Mouse (Mus musculus) bone marrow, adult 2 months (tissue): ENCODE data around the gene Nabp2. TPM values are rescaled to one million over a fixed set of nuclear protein-coding genes. Genes with fewer than 3 reads are reported as not detected.

Experiments
- H3K27ac ChIP-seq: fragments of 200-500 bp; 2 replicates; pipeline ENCODE4 v1.5.1; 2012; ENCODE audit warnings: low read depth, mild to moderate bottlenecking, control low read depth, inconsistent platforms, low read length; ENCODE audit not compliant: control insufficient read depth, poor library complexity, insufficient read depth
- H3K4me1 ChIP-seq: fragments of 200-500 bp; 2 replicates; pipeline ENCODE4 v1.6.1; 2011; ENCODE audit warnings: low read length; ENCODE audit not compliant: control insufficient read depth, insufficient read depth
- H3K4me3 ChIP-seq: fragments of 200-500 bp; replicated peaks from 2 replicates; pipeline ENCODE3; 2011; ENCODE audit warnings: mild to moderate bottlenecking, low read depth, low read length, control low read depth; ENCODE audit not compliant: control insufficient read depth
- CTCF ChIP-seq: fragments of 200-500 bp; IDR thresholded peaks from 2 replicates; pipeline ENCODE4 v1.5.1; 2011; ENCODE audit warnings: low read length, control low read depth; ENCODE audit not compliant: control insufficient read depth, insufficient read depth
- POLR2A ChIP-seq: fragments of 200-500 bp; IDR thresholded peaks from 2 replicates; pipeline ENCODE4 v1.6.1; 2011; ENCODE audit warnings: low read depth, mild to moderate bottlenecking, control low read depth, low read length, borderline replicate concordance; ENCODE audit not compliant: control insufficient read depth
- WGBS: fragments of 180-500 bp; shearing (Covaris S2); methylation state at CpG from one replicate; pipeline ENCODE4 v1.1.7; 2018; 5-methylcytosine and 5-hydroxymethylcytosine counted together
- polyA plus RNA-seq: library from polyadenylated mRNA; stranded (reverse); fragments of >200 nt; gene quantifications from 2 replicates; pipeline ENCODE4 v1.2.4, GENCODE M21; 2011; ENCODE audit warnings: low replicate concordance; ENCODE audit not compliant: missing spikeins, insufficient read depth, insufficient read length

Gene Nabp2
- polyA plus RNA-seq, 1 experiment = 40.0 TPM

- Histone ChIP-seq H3K27ac (no peak overlapping the region), H3K4me1 (peaks cover 3% of the 10 kb centered on the region; the same call in 1 of the 2 replicates), H3K4me3 (no peak overlapping the region)
- TF ChIP-seq POLR2A = no peak
- no peak for TF ChIP-seq CTCF
- WGBS = 89% methylated on average over 5 of the region's 5 CpGs
Measured at GRCm38 (mm10) chr10:128414848-128415247, 3.6 kb upstream of the Nabp2 start.

- no peak overlapping the region for H3K27ac ChIP-seq
- H3K4me3 ChIP-seq = no peak overlapping the region
- peaks cover 4% of the 10 kb centered on the region; the same call in 1 of the 2 replicates for H3K4me1 ChIP-seq
- no peak for TF ChIP-seq POLR2A
- TF ChIP-seq CTCF = no peak
- WGBS = 6% methylated on average over 1 of the region's 1 CpGs
Measured at GRCm38 (mm10) chr10:128413076-128413475, 1.8 kb upstream of the Nabp2 start.

GRCm38 (mm10) chr10:128412558-128412957, 1.3 kb upstream of the Nabp2 start:
- peak overlapping the region; percentile 93 for H3K4me3 ChIP-seq
- H3K27ac ChIP-seq = no peak overlapping the region
- peaks cover 4% of the 10 kb centered on the region; the same call in 1 of the 2 replicates for H3K4me1 ChIP-seq
- TF ChIP-seq POLR2A (no peak), CTCF (no peak)
- 5% methylated on average over 1 of the region's 1 CpGs for WGBS

- peak overlapping the region; percentile 94 for H3K27ac ChIP-seq
- peak overlapping the region; percentile 93 for H3K4me3 ChIP-seq
- TF ChIP-seq POLR2A (no peak), CTCF (no peak)
- H3K4me1 ChIP-seq = peaks cover 4% of the 10 kb centered on the region; the same call in 1 of the 2 replicates
- 4% methylated on average over 14 of the region's 14 CpGs for WGBS
Measured at GRCm38 (mm10) chr10:128412055-128412381, 726 bp upstream of the Nabp2 start.

- peak overlapping the region; percentile 31 for H3K27ac ChIP-seq
- H3K4me3 ChIP-seq = peak overlapping the region; percentile 32
- TF ChIP-seq CTCF (no peak), POLR2A (no peak)
- 8% methylated on average over 4 of the region's 4 CpGs for WGBS
- peaks cover 4% of the 10 kb centered on the region; the same call in 1 of the 2 replicates for H3K4me1 ChIP-seq
Measured at GRCm38 (mm10) chr10:128410560-128410845, 789 bp downstream of the Nabp2 start.

- peaks cover 4% of the 10 kb centered on the region; the same call in 1 of the 2 replicates for H3K4me1 ChIP-seq
- peak overlapping the region; percentile 31 for H3K27ac ChIP-seq
- TF ChIP-seq POLR2A = peak; percentile 53; the same call in 1 of the 2 replicates
- peak; percentile 70 for TF ChIP-seq CTCF
- H3K4me3 ChIP-seq = peak overlapping the region; percentile 79
- WGBS = 3% methylated on average over 36 of the region's 36 CpGs
Measured at GRCm38 (mm10) chr10:128409692-128410559, 1.4 kb downstream of the Nabp2 start.

- 18% methylated on average over 35 of the region's 35 CpGs for WGBS
- TF ChIP-seq POLR2A (no peak), CTCF (no peak)
- peak overlapping the region; percentile 79 for H3K4me3 ChIP-seq
- H3K27ac ChIP-seq = no peak overlapping the region; the same call in 1 of the 2 replicates
- peaks cover 4% of the 10 kb centered on the region; the same call in 1 of the 2 replicates for H3K4me1 ChIP-seq
Measured at GRCm38 (mm10) chr10:128408591-128409535, 2.4 kb downstream of the Nabp2 start.

GRCm38 (mm10) chr10:128403931-128404330, 7.4 kb downstream of the Nabp2 start:
- 85% methylated on average over 7 of the region's 7 CpGs for WGBS
- no peak overlapping the region for H3K4me3 ChIP-seq
- H3K27ac ChIP-seq = no peak overlapping the region
- no peak for TF ChIP-seq POLR2A
- TF ChIP-seq CTCF = no peak
- peaks cover 1% of the 10 kb centered on the region; the same call in 1 of the 2 replicates for H3K4me1 ChIP-seq
